In the genomic region with DNA sequence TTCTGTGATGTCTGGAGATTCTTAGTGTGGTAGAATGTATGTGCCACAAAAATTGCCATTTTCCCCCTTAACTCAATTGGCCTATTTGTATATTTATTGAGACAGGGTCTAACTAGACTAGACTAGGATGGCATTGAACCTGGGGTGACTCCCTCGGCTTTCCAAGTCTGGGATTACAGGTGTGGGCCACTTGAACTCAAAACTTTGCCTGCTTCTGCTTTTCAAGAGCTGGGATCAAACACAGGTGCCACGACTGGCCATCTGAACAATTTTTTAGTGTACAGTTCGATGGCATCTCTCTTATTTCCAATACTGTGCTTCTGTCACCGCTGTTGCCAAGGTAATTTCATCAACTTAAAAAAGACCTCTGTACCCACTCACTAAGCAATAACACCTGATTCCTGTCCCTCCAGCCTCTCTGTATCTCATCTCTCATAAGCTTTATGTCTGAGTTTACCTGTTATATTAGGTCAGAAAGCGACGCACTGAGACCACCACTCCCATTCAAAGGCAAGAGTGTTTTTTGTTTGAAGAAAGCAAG, we compare ENCODE assay signal across 9 mouse cellular contexts. TPM values are rescaled to one million over a fixed set of nuclear protein-coding genes. Genes with fewer than 3 reads are reported as not detected.
DNase-seq lines count a peak whose midpoint lies in the region; ATAC-seq and TF ChIP-seq lines count a peak whose summit lies in the region.
"Had no signal": no experiment of that assay in that cellular context is flagged by ENCODE, and none has a peak within 500 bp of the region (broad histone marks: within the 10 kb centered on the region; RNA-seq: fewer than 3 reads in every experiment).

No protein-coding gene starts in this region.

- H3K27me3 ChIP-seq in heart, embryonic 14.5 days (ENCODE audit: control insufficient read depth, insufficient read depth, low read length) = no peaks in the 10 kb centered on the region
- no peaks in the 10 kb centered on the region for H3K27me3 ChIP-seq in ES-Bruce4 (ENCODE audit: control insufficient read depth, insufficient read depth, low read length, poor library complexity, severe bottlenecking)
- H3K27me3 ChIP-seq in heart, embryonic 16.5 days (ENCODE audit: control insufficient read depth, insufficient read depth, low read length) = no peaks in the 10 kb centered on the region
- no peaks in the 10 kb centered on the region for H3K27me3 ChIP-seq in liver, embryonic 15.5 days
- H3K27me3 ChIP-seq: Patski had no signal

- H3K9ac ChIP-seq in heart, embryonic 14.5 days (ENCODE audit: low read length) = peak overlapping the region; percentile 93
- peak overlapping the region; percentile 68 for H3K9ac ChIP-seq in ES-Bruce4 (ENCODE audit: low read depth, poor library complexity, severe bottlenecking)
- peak overlapping the region; percentile 99 for H3K9ac ChIP-seq in heart, embryonic 16.5 days (ENCODE audit: low read length)
- H3K9ac ChIP-seq in liver, embryonic 15.5 days = 0 out of 2 replicates have a peak overlapping the region, but pooled peaks have one; percentile 2

- no peak for DNase-seq in heart, adult 8-10 months (ENCODE audit: low spot score)
- no peak for DNase-seq in left cerebral cortex, adult 18-20 months (ENCODE audit: low spot score in 2 of 2)
- DNase-seq in urinary bladder, postnatal 4 days (ENCODE audit: low spot score in 2 of 2) = no peak

- TF ChIP-seq CTCF in ES-Bruce4 (IDR thresholded peaks at IDR 0.05; ENCODE audit: low read depth, low read length) = no peak

- H3K9me3 ChIP-seq in heart, embryonic 14.5 days (ENCODE audit: control insufficient read depth, low read length) = no peaks in the 10 kb centered on the region
- H3K9me3 ChIP-seq in ES-Bruce4 (replicated peaks; ENCODE audit: control insufficient read depth, insufficient read depth, low read length, poor library complexity, severe bottlenecking) = no peaks in the 10 kb centered on the region
- no peaks in the 10 kb centered on the region; the same call in 1 of the 2 replicates for H3K9me3 ChIP-seq in heart, embryonic 16.5 days (replicated peaks; ENCODE audit: control insufficient read depth, low read length)
- H3K9me3 ChIP-seq in liver, embryonic 15.5 days (replicated peaks) = no peaks in the 10 kb centered on the region

- TF ChIP-seq EP300 in ES-Bruce4 (IDR thresholded peaks at IDR 0.05; ENCODE audit: insufficient read depth, low read depth, low read length) = no peak

- H3K27ac ChIP-seq in heart, embryonic 14.5 days (replicated peaks in 1 of 2; ENCODE audit: control insufficient read depth in 1 of 2, insufficient read depth in 1 of 2, low read depth in 2 of 2, low read length in 2 of 2) = no peak overlapping the region; a peak in 1 of 4 replicates
- peak overlapping the region; percentile 27; the same call in 1 of the 2 replicates for H3K27ac ChIP-seq in ES-Bruce4 (ENCODE audit: insufficient read depth, low read length)
- H3K27ac ChIP-seq in heart, embryonic 16.5 days (ENCODE audit: low read length) = peak overlapping the region; percentile 96
- no peak overlapping the region for H3K27ac ChIP-seq in liver, embryonic 15.5 days (replicated peaks)

- peaks cover 7% of the 10 kb centered on the region for H3K36me3 ChIP-seq in heart, embryonic 14.5 days (ENCODE audit: control insufficient read depth, insufficient read depth, low read length)
- no peaks in the 10 kb centered on the region for H3K36me3 ChIP-seq in ES-Bruce4 (ENCODE audit: control insufficient read depth, insufficient read depth, low read length, poor library complexity, severe bottlenecking)
- no peaks in the 10 kb centered on the region for H3K36me3 ChIP-seq in heart, embryonic 16.5 days (ENCODE audit: control insufficient read depth, insufficient read depth)
- H3K36me3 ChIP-seq in liver, embryonic 15.5 days (replicated peaks) = no peaks in the 10 kb centered on the region

- peak overlapping the region; percentile 66 for H3K4me2 ChIP-seq in heart, embryonic 14.5 days (ENCODE audit: low read length)
- H3K4me2 ChIP-seq in heart, embryonic 16.5 days (ENCODE audit: low read depth, low read length) = peak overlapping the region; percentile 68
- peak overlapping the region; percentile 90 for H3K4me2 ChIP-seq in liver, embryonic 15.5 days

- H3K4me3 ChIP-seq in heart, embryonic 14.5 days (ENCODE audit: control insufficient read depth in 1 of 2, insufficient read depth in 1 of 2, low read depth in 1 of 2, low read length in 2 of 2) = peak overlapping the region; percentile 83 to 85
- peak overlapping the region; percentile 37; the same call in 1 of the 2 replicates for H3K4me3 ChIP-seq in ES-Bruce4 (ENCODE audit: low read depth, low read length)
- H3K4me3 ChIP-seq in heart, embryonic 16.5 days (ENCODE audit: low read length) = peak overlapping the region; percentile 96
- H3K4me3 ChIP-seq in liver, embryonic 15.5 days (replicated peaks) = peak overlapping the region; percentile 76

- peaks cover 0 to 8% of the 10 kb centered on the region in 2 experiments; a peak in 1 of 4 replicates for H3K4me1 ChIP-seq in heart, embryonic 14.5 days (ENCODE audit: control insufficient read depth in 2 of 2, insufficient read depth in 2 of 2, low read length in 2 of 2)
- H3K4me1 ChIP-seq in ES-Bruce4 (ENCODE audit: control insufficient read depth, insufficient read depth, low read length) = no peaks in the 10 kb centered on the region
- peaks cover 8% of the 10 kb centered on the region for H3K4me1 ChIP-seq in heart, embryonic 16.5 days (ENCODE audit: control insufficient read depth, insufficient read depth, low read length)
- H3K4me1 ChIP-seq in liver, embryonic 15.5 days (replicated peaks) = peaks cover 24% of the 10 kb centered on the region

- TF ChIP-seq POLR2A in ES-Bruce4 (IDR thresholded peaks at IDR 0.05; ENCODE audit: insufficient read depth, low read length) = no peak

- 87% methylated on average over 6 of the region's 6 CpGs for WGBS in heart, embryonic 14.5 days
- 85% methylated on average over 6 of the region's 6 CpGs for WGBS in heart, embryonic 16.5 days
- 70% methylated on average over 6 of the region's 6 CpGs for WGBS in liver, embryonic 15.5 days (ENCODE audit: insufficient replicate concordance)

- no peak for ATAC-seq in heart, embryonic 14.5 days (ENCODE audit: insufficient number of reproducible peaks, insufficient read depth, low FRiP score, low read depth)
- no peak for ATAC-seq in heart, embryonic 16.5 days (replicated peaks; ENCODE audit: extremely low read depth, insufficient read depth, low FRiP score)
- ATAC-seq in liver, embryonic 15.5 days (ENCODE audit: insufficient read depth) = no peak
- ATAC-seq in CD4-positive, CD25-positive, alpha-beta regulatory T cell, adult 4 months = no peak

RNA-seq across cellular contexts. Expression of a gene that starts 0.9 kb away (rescaled TPM):
- polyA plus RNA-seq in heart, embryonic 14.5 days (2014; fragmentation: Nextera tagmentation; extraction: Ambion mirVana) = 10.6 and 10.8 TPM in 2 replicates
- 1 to 10 TPM; 5.8 to 6.0 (median 5.9) TPM for total RNA-seq in heart, adult 8-10 months (2022)
- 4.5 and 5.3 TPM in 2 replicates for polyA plus RNA-seq in ES-Bruce4 (2011; ENCODE audit: insufficient read depth, insufficient read length, low read depth, missing spikeins)
- 12.5 and 14.5 TPM in 2 replicates for polyA plus RNA-seq in heart, embryonic 16.5 days (2015; fragmentation: Nextera tagmentation; extraction: Ambion mirVana)
- 5.3 and 6.1 TPM in 2 replicates for polyA plus RNA-seq in liver, embryonic 15.5 days (2015; fragmentation: Nextera tagmentation; extraction: Ambion mirVana)
- 10 to 100 TPM in 1 of 2 experiments, 1 to 10 TPM in 1; 8.4 to 11.3 TPM for polyA plus RNA-seq in CD4-positive, CD25-positive, alpha-beta regulatory T cell, adult 4 months (2017; shearing (Covaris generic))
- 1 to 10 TPM; 3.9 to 4.1 TPM for total RNA-seq in left cerebral cortex, adult 18-20 months (2021)

RNA-seq across cellular contexts. Expression of a gene that starts 24.2 kb away (rescaled TPM):
- polyA plus RNA-seq in heart, embryonic 14.5 days (2014; fragmentation: Nextera tagmentation; extraction: Ambion mirVana) = 71.3 and 75.2 TPM in 2 replicates
- 10 to 100 TPM; 52.5 to 66.9 (median 60.3) TPM for total RNA-seq in heart, adult 8-10 months (2022)
- polyA plus RNA-seq in ES-Bruce4 (2011; ENCODE audit: insufficient read depth, insufficient read length, low read depth, missing spikeins) = 52.5 and 52.9 TPM in 2 replicates
- 63.6 and 69.9 TPM in 2 replicates for polyA plus RNA-seq in heart, embryonic 16.5 days (2015; fragmentation: Nextera tagmentation; extraction: Ambion mirVana)
- 21.5 and 22.0 TPM in 2 replicates for polyA plus RNA-seq in liver, embryonic 15.5 days (2015; fragmentation: Nextera tagmentation; extraction: Ambion mirVana)
- 10 to 100 TPM; 25.1 to 28.2 TPM for polyA plus RNA-seq in CD4-positive, CD25-positive, alpha-beta regulatory T cell, adult 4 months (2017; shearing (Covaris generic))
- total RNA-seq in left cerebral cortex, adult 18-20 months (2021) = 10 to 100 TPM; 72.1 to 73.3 TPM

RNA-seq across cellular contexts. Expression of a gene that starts 30.7 kb away (rescaled TPM):
- polyA plus RNA-seq in heart, embryonic 14.5 days (2014; fragmentation: Nextera tagmentation; extraction: Ambion mirVana) = 1.6 and 2.1 TPM in 2 replicates
- total RNA-seq in heart, adult 8-10 months (2022) = 10 to 100 TPM in 2 of 4 experiments, 1 to 10 TPM in 2; 8.3 to 12.5 (median 9.9) TPM
- polyA plus RNA-seq in ES-Bruce4 (2011; ENCODE audit: insufficient read depth, insufficient read length, low read depth, missing spikeins) = 3.4 and 3.5 TPM in 2 replicates
- 1.7 and 1.8 TPM in 2 replicates for polyA plus RNA-seq in heart, embryonic 16.5 days (2015; fragmentation: Nextera tagmentation; extraction: Ambion mirVana)
- 6.5 and 8.2 TPM in 2 replicates for polyA plus RNA-seq in liver, embryonic 15.5 days (2015; fragmentation: Nextera tagmentation; extraction: Ambion mirVana)
- under 1 TPM in 1 of 2 experiments, not detected in 1; 0.17 TPM for polyA plus RNA-seq in CD4-positive, CD25-positive, alpha-beta regulatory T cell, adult 4 months (2017; shearing (Covaris generic))
- total RNA-seq in left cerebral cortex, adult 18-20 months (2021) = 1 to 10 TPM; 4.7 to 7.2 TPM

RNA-seq across cellular contexts. Expression of a gene that starts 42.6 kb away (rescaled TPM):
- 28.3 and 29.4 TPM in 2 replicates for polyA plus RNA-seq in heart, embryonic 14.5 days (2014; fragmentation: Nextera tagmentation; extraction: Ambion mirVana)
- 10 to 100 TPM; 30.1 to 36.3 (median 33.2) TPM for total RNA-seq in heart, adult 8-10 months (2022)
- 31.2 and 37.3 TPM in 2 replicates for polyA plus RNA-seq in ES-Bruce4 (2011; ENCODE audit: insufficient read depth, insufficient read length, low read depth, missing spikeins)
- 31.9 and 35.5 TPM in 2 replicates for polyA plus RNA-seq in heart, embryonic 16.5 days (2015; fragmentation: Nextera tagmentation; extraction: Ambion mirVana)
- 11.9 and 12.2 TPM in 2 replicates for polyA plus RNA-seq in liver, embryonic 15.5 days (2015; fragmentation: Nextera tagmentation; extraction: Ambion mirVana)
- polyA plus RNA-seq in CD4-positive, CD25-positive, alpha-beta regulatory T cell, adult 4 months (2017; shearing (Covaris generic)) = 10 to 100 TPM; 26.0 to 35.7 TPM
- 1 to 10 TPM; 6.9 to 7.2 TPM for total RNA-seq in left cerebral cortex, adult 18-20 months (2021)

Comparison
In these comparisons a context has a peak if more than half of its experiments do, and no peak if none do; other contexts are left out.
1. H3K27ac ChIP-seq: peak in ES-Bruce4 (single experiment) and heart, embryonic 16.5 days (single experiment); none in heart, embryonic 14.5 days (0 of 2) and liver, embryonic 15.5 days (single experiment).
2. H3K4me3 ChIP-seq: peak in every context shown above with its lines; median percentile 96 in heart, embryonic 16.5 days; 84 in heart, embryonic 14.5 days; 76 in liver, embryonic 15.5 days; 37 in ES-Bruce4.
3. H3K9ac ChIP-seq: peak in every context shown above with its lines; median percentile 99 in heart, embryonic 16.5 days; 93 in heart, embryonic 14.5 days; 68 in ES-Bruce4; 2 in liver, embryonic 15.5 days.
4. Peak in every context shown above with its lines, with median percentiles within 50 percentile points of each other: H3K4me2 ChIP-seq.